Mouse (Mus musculus): Measurements from ENCODE around the gene Fkbp2.
"Not testable (repeated sequence)": the region's sequence is repeated elsewhere in the genome, so short reads cannot be mapped to it uniquely, and the experiment has no call there.

The Fkbp2 gene

GRCm38 (mm10) chr19:6991166-6991565 is 10.9 kb upstream of the Fkbp2 start:
- DNase-seq (ENCODE audit: low spot score in 2 of 2), result not testable (repeated sequence)

GRCm38 (mm10) chr19:6990712-6991111 is 10.4 kb upstream of the Fkbp2 start:
- no peak for DNase-seq (ENCODE audit: low spot score in 2 of 2)

DNA sequence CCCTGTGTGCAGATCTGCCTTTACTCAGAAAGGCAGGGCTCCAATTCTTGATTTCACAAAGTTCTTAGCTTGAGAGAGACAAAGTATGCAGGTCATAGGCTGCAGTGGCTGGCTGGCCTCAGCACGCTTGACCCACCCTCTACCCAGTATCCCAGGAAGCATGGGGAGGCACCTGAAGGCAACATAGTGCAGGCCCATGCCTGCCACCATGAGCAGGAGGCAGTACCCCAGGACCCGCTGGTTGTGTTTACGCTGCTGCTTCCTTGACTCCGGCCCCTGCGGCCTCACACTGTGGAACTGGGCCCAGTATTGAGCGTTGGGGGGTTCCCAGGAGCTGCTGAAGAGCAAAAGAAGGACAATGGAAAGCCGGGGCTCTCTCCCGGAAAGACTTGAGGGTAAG is 8.9 kb upstream of the Fkbp2 start:
- no peak for DNase-seq (ENCODE audit: low spot score in 2 of 2)

DNA sequence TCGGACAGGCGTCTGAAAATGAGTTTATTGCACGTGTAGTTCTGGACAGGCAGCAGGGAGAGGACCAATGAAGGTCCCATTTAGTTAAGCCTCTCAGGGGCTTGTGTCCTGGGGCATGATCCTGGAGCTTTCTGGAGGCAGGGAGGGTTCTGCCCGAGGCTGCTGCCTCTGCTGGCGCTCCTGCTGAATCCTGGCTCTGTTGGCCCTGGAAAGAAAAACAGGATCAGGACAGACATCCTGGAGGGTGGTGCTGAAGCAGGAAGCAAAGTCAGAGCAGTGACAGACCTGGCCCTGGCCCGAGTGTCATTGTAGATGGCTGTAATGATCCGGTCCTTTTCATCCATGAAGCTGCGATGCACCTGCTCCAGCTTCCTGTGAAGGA is 7.6 kb upstream of the Fkbp2 start:
- DNase-seq (ENCODE audit: low spot score in 2 of 2), result no peak

- peak in 1 of 2 experiments; percentile 51 for DNase-seq (ENCODE audit: low spot score in 2 of 2)
These were observed 7.0 kb upstream of the Fkbp2 start, which contains the start of gene Vegfb for GRCm38 (mm10) chr19:6987061-6987903. TSS of gene Vegfb (minus strand) at chr19:6987651.

DNA sequence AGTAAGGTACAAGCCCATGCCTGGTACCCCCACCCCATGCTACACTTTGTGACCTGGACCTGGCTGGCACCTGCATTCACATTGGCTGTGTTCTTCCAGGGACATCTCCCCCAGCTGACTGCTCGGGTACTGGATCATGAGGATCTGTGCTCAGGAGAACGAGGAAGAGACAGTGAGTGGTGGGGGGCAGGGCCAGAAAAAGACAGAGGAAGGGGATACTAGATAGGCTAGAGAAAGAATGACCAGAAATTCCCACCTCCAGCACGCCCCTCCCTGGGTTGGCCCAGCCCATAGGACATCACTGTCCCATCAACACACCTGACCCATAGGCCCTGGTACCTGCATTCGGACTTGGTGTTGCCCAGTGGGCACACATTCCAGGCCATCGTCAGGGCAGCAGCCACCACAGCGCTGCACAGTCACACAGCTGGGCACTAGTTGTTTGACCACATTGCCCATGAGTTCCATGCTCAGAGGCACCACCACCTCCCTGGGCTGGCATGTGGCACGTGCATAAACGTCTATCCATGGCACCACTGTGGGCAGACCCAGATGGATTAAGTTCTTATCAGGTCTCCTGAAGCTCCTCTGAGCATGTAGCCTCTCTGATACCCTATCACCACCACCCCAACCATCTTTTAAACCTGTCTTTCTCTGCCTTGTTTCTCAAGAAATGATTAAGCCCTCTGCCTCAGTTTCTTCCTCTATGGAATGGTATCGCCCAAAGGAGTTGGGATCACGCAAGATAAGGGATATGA is 5.8 kb upstream of the Fkbp2 start:
- no peak for DNase-seq (ENCODE audit: low spot score in 2 of 2)

DNA sequence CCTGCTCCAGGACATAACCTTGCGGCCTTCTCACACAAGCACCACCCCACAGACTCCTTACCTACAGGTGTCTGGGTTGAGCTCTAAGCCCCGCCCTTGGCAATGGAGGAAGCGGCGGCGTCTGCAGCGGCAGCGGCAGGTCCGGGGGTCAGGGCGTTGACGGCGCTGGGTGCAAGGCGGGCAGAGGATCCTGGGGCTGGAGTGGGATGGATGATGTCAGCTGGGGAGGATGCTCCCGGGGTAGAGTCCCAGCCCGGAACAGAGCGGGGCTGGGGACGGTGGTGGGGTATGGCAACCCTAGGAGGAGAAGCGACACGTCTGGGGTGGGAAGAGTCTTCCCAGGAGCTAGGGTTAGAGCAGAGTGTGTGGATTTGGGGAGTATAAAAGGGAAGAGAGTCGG is 5.0 kb upstream of the Fkbp2 start:
- DNase-seq (ENCODE audit: low spot score in 2 of 2), result no peak

GRCm38 (mm10) chr19:6983621-6984020 is 3.3 kb upstream of the Fkbp2 start:
- no peak for DNase-seq (ENCODE audit: low spot score in 2 of 2)

GRCm38 (mm10) chr19:6981465-6981864 is 1.2 kb upstream of the Fkbp2 start:
- no peak for DNase-seq (ENCODE audit: low spot score in 2 of 2)

- peak; percentile 99 for DNase-seq (ENCODE audit: low spot score in 2 of 2)
These were observed 568 bp downstream of the Fkbp2 start for GRCm38 (mm10) chr19:6979486-6980380.

GRCm38 (mm10) chr19:6979001-6979479 is 1.3 kb downstream of the Fkbp2 start:
- DNase-seq (ENCODE audit: low spot score in 2 of 2), result peak; percentile 57 to 60

GRCm38 (mm10) chr19:6978639-6978974 is 1.7 kb downstream of the Fkbp2 start:
- no peak for DNase-seq (ENCODE audit: low spot score in 2 of 2)

DNA sequence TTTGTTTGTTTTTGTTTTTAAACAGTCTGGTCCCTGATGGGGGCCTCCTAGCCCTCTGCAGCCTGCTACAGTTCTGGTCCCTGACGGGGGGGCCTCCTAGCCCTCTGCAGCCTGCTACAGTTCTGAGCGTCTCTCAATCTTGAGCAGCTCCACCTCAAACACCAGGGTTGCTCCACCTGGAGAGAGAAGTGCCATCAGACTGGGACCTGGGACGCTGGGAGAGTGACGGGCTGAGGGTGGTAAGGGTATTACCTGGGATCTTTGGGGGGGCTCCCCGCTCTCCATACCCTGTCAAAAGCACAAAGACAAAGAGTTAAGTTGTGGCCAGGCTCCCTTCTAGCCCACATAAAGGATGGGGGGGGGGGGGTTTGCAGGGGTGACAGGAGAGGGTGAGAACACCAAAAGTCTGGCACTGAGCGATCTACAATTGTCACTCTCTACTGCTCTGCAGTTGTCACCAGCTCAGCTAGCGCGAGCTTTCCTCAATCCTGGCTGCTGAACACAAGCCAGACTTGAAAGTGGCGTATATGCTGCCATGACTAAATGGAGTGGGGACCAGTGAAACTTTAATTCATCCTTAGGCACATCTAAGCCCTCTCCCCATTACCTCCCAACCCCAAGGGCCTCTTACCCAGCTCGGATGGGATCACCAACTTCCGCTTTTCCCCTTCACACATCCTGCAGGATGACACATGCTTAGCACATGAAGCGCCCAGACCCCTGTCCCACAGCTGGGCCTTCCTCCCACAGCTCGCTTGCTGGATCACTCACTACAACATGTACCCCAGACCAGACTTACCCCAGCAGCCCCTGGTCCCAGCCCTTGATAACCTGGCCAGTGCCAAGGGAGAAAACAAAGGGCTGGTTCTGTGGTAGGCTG is 2.3 kb downstream of the Fkbp2 start:
- DNase-seq (ENCODE audit: low spot score in 2 of 2), result no peak

DNA sequence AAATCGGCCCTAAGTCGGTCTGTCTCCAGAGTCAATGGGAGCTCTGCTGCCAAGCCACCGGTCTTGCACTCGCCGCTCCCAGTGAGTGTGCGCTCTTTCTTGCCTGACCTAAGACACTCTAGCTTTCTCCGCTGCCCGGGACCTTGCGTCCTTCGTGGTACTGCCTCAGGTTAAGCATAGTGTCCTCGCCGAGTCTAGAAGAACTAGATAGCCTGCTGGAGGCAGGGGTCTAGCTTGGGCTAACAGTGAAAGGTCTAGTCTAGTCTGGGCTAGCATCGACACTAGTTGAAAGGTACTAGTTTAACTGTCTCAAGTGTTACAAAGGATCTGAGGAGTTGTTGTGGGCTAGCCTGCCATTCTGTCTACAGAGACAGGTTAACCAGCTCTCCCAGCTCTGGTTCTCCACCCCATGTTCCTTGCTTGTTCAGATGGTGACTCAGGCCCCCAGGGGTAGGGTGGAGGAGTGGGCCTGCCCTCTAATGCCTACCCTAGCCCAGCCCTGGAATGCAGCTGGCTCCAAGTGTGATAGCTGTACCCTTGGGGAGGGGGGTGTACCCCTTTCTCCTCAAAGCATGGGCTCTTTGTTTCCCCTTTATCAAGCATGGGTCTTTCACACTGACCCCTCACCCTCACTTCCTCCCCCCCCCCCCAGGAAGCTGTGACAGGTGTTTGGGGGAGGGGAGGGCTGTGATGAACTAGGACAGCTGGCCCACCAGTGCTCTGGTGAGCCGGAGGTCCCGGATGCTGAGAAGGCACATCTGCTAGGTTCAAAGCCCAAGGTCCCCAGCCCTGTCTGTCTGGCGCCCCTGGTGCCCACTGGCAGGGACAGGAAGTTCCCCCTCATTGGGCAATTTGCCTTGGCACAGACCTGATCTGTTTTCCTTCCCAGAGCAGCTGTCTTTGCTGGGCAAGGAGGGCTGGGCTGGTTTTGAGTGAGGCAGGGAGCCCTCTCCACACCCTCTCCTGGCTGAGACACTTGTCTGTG is 4.5 kb downstream of the Fkbp2 start, which contains the start of gene Plcb3:
Plcb3 (minus strand) TSS at position 934 of the 985 bp plus-strand sequence.
- DNase-seq (ENCODE audit: low spot score in 2 of 2), result peak; percentile 65 to 81

GRCm38 (mm10) chr19:6974211-6975205 is 5.8 kb downstream of the Fkbp2 start, which contains the start of gene Ppp1r14b:
TSS of gene Ppp1r14b (plus strand) at chr19:6974968.
- peak; percentile 64 to 74 for DNase-seq (ENCODE audit: low spot score in 2 of 2)

GRCm38 (mm10) chr19:6973581-6974190 is 6.6 kb downstream of the Fkbp2 start:
- no peak for DNase-seq (ENCODE audit: low spot score in 2 of 2)

DNA sequence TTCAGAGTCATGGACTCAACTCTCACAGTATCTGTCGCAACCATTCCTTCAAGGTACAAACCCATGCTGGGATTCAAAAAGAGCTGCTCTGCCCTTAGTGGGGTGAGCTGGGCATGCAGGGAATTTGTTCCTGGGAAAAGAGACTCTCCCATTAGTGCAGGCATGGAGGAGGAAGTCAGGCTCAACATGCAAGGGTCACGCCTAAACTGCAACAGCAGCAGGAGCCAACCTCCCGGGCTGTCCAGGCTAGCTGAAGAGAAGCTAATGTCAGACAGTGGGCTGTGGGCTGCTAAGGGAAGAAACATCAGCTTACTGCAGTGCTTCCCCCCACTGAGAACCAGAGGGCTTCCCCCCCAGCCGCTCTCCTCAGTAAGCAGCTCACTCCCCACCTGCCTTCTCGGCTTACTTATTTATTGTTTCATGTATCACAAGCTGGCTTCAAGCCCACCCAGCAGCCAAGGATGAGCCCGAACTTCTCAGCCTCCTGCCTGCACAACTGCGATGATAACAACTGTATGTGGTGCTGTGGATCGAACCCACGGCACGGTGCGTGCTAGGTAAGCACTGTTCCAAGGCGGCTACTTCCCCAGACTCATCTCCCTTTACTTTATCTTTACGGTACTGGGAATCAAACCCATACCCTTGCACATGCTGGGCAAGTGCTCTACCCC is 7.9 kb downstream of the Fkbp2 start:
- no peak for DNase-seq (ENCODE audit: low spot score in 2 of 2)

All from frontal cortex, postnatal 14 days (tissue).